Mouse (Mus musculus) CD4-positive helper T cell, adult 2 months (primary cell): Measurements from ENCODE around the gene Cd40lg.
A peak's percentile ranks its signal among the peaks of the same experiment; 100 is the strongest.

ENCODE experiments used
- DNase-seq: peaks from one replicate; pipeline ENCODE4 v3.0.0-alpha.2; 2012; ENCODE audit warnings: low read depth, missing footprints, low spot score

Gene Cd40lg

GRCm38 (mm10) chrX:57260744-57261143, 48.8 kb downstream of the Cd40lg start:
- peak; percentile 77 for DNase-seq

- no peak for DNase-seq
Observed at GRCm38 (mm10) chrX:57263515-57263914, 51.6 kb downstream of the Cd40lg start.
